Mouse (Mus musculus) lung, postnatal 36 days (tissue): ENCODE results near the gene Syne3.

Source experiments
- DNase-seq: peaks from one replicate; pipeline ENCODE4 v3.0.0; 2022; ENCODE audit warnings: mixed read lengths

Gene Syne3

GRCm38 (mm10) chr12:104998541-104998940 is 11.1 kb downstream of the Syne3 start:
- DNase-seq: no peak

GRCm38 (mm10) chr12:104997641-104998293 is 11.8 kb downstream of the Syne3 start:
- no peak for DNase-seq

DNA sequence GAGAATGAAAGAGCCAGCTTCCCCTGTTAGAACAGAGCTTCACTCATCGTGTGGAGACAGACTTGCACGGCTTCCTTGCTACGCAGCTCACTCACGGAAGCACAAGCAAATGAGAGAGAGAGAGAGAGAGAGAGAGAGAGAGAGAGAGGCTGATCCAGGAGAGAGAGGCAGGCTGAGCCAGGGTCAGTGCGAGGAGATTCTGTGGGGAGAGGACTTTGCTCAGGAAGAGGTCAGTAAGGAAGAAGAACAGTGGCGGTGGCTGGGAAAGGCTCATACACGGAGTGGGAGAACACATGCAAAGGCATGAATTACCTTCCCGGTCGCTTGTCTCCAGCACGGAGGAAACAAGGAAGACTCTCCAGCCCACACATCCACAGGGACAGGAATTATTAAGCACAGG is 12.4 kb downstream of the Syne3 start:
- no peak for DNase-seq

- no peak for DNase-seq
Measured at GRCm38 (mm10) chr12:104996012-104996728, 13.4 kb downstream of the Syne3 start.

GRCm38 (mm10) chr12:104995259-104995876 is 14.2 kb downstream of the Syne3 start:
- DNase-seq: no peak

- DNase-seq: no peak
Measured at GRCm38 (mm10) chr12:104992838-104993237, 16.8 kb downstream of the Syne3 start.

GRCm38 (mm10) chr12:104992123-104992741 is 17.4 kb downstream of the Syne3 start:
- no peak for DNase-seq

DNA sequence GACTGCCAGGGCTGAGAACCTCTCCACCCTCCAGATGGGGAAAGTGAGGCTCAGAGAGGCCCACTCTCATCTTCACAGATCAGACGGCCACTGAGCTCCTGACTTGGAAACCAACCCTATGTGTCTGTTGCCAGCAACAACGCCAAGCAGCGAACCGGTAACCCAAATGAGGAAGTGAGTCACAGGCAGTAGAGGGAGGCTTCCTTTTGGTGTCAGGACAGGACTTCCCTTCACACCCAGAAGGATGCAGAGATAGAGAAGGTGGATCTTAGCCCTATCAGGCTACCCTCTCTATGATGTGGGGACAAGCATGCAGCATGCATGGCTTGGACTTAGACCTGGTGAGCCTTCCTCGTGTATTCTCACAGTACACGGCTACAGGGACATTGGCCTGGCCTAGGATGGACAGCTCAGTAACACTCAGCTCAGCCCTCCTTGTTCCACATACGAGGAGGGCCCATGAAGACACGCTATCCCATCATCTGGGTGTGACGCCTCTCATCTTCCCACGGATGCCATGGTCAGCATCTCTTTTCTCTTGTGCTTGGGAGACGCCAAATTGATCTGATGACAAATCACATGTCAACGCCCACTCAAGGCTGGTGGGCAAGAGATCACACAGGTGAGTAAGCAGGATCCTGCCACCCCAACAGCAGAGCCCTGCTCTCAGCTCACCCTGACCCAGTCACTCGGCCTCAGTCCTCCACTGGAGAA is 18.7 kb downstream of the Syne3 start:
- peak; percentile 66 for DNase-seq

DNA sequence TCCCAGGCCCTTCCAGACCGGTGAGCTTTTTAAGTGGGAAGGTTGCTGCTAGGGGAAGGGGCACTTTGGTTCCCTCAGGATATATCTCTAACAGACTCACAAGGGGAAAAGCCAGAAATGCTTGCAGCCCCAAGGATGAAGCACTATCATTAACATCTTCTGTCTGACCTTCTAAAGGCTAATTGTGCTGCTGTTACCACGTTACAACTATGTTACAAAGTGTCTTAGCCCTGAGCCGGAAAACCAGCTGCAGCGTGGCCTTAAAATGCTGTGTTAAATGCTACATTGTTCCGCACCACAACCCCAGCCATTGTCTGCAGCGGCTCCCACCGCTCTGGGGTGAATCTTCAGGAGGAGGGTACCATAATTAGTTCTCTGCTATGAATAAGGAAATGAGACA is 21.7 kb downstream of the Syne3 start:
- no peak for DNase-seq

DNA sequence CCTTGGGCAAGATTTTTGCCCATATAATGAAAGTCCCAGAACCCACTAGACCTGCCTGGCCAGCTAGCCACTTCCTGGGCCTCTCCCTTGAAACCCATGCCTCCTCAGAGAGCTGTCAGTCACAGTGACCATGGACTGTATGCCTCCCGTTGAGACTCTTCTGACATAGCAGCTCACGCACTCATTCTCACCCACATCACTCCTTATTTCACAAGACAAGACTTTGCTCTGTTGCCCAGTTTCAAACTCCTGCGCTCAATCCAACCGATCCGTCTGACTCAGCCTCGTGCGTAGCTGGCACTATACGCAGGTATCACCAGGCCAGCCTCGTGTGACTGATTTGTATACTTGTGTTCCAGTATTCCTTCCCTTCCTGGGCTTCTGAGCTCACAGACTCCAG is 22.8 kb downstream of the Syne3 start:
- no peak for DNase-seq

GRCm38 (mm10) chr12:104986001-104986400 is 23.6 kb downstream of the Syne3 start:
- no peak for DNase-seq

GRCm38 (mm10) chr12:104985088-104985487 is 24.5 kb downstream of the Syne3 start:
- DNase-seq: no peak

DNA sequence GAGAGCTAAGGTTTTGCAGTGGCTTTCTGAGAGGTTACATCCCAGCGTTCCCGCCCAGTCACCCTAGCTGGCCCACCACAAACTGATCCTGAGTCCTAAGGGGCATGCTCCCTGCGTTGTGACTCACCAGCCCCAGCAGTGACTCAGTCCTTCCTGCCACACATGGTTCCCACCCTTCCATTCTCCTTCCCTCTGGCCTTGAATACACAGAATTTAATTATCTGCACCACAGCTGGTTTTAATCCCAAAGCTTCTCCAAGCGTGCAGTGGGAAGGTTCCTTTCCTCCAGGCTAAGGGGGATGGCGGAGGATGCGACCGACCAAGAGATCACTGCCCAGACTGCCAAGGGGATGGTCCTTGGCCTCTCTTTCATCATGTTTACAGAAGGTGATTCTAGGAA is 26.1 kb downstream of the Syne3 start:
- no peak for DNase-seq

GRCm38 (mm10) chr12:104978943-104979723 is 30.5 kb downstream of the Syne3 start:
- DNase-seq: no peak

GRCm38 (mm10) chr12:104978420-104978819 is 31.2 kb downstream of the Syne3 start:
- peak; percentile 70 for DNase-seq

DNA sequence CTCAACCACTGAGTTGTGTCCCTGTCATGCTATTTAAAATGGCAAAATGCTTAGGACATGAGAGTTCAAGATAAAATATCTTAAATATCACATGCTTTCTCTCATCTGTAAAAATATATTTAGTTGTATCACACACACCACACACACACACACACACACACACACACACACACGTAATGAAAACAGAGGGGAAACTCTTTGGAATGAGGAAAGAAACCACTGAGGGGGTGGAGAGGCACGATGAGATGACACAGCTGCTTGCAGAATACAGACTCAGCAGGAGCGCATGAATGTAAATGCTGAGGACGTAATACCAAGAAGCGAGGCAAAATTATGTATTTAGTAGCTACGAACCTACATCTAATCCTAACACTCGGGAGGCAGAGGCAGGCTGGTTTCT is 32.7 kb downstream of the Syne3 start:
- DNase-seq: no peak

- no peak for DNase-seq
Measured at GRCm38 (mm10) chr12:104976331-104976817, 33.2 kb downstream of the Syne3 start.

DNA sequence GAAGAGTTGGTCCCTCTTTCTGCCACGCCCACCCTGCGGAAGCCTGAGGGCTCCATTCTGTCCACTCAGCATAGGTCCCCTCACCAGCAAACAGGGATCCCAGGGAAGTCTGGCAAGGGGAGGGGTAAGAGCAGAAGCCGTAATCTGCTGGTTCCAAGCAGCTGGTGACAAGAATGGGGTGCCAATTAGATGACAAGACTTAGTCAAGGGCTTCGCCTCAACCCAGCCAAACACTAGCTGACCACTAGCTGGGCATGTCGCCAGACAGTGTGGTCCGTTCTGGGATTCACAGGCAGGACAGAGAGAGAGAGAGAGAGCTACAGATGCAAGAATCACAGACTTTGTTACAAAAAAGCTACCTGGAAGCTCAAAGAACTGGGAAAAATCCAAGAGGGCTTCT is 36.7 kb downstream of the Syne3 start:
- DNase-seq: no peak

DNA sequence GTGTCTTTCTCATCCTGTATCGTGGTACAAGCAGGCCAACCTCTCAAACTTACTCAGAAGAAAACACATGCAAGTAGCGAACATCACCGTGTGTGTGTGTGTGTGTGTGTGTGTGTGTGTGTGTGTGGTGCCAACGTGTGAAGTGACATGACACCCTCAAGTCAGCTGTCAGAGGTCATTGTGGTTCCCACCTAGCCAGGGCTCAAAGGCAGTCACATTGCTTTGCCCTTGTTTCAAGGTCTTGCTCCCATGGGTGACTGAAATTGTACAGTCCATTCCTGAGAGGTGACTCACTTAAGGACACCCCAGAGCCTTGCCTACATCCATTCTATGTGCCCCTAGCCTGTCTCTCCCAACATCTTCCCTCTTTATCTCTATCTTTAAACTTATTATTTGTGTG is 40.0 kb downstream of the Syne3 start:
- DNase-seq: no peak

GRCm38 (mm10) chr12:104969177-104969576 is 40.4 kb downstream of the Syne3 start:
- DNase-seq: no peak

GRCm38 (mm10) chr12:104964953-104965911 is 44.4 kb downstream of the Syne3 start:
- DNase-seq: peak; percentile 21
